Mouse (Mus musculus): ENCODE measurements around the gene Dhx34. TPM values are rescaled to one million over a fixed set of nuclear protein-coding genes. Genes with fewer than 3 reads are reported as not detected.
"Not testable (repeated sequence)": the region's sequence is repeated elsewhere in the genome, so short reads cannot be mapped to it uniquely, and the experiment has no call there.

Dhx34 gene
- polyA plus RNA-seq, 1 experiment from 2014 or later = 36.6 TPM

DNA sequence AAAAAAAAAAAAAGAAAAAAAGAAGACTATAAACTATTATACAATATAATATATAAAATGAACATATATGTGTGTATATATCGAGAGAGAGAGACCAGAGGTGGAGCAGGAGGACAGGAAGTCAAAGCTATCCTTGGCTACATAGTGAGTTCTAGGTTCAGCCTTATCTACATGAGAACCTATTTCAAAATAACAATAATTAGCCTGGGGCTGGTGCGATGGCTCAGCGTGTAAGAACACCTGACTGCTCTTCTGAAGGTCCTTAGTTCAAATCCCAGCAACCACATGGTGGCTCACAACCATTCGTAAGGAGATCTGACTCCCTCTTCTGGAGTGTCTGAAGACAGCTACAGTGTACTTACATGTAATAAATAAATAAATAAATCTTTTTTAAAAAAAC lies 34.1 kb upstream of the Dhx34 start:
- not testable (repeated sequence) for H3K36me3 ChIP-seq (ENCODE audit: control insufficient read depth, insufficient read depth, low read length); H3K9me3 ChIP-seq (replicated peaks; ENCODE audit: control insufficient read depth, low read length); H3K27ac ChIP-seq (ENCODE audit: low read length); H3K4me2 ChIP-seq (ENCODE audit: low read depth, low read length); H3K9ac ChIP-seq (ENCODE audit: low read length); ATAC-seq (ENCODE audit: insufficient read depth, low FRiP score); H3K27me3 ChIP-seq (ENCODE audit: control insufficient read depth, insufficient read depth, low read length); H3K4me1 ChIP-seq (ENCODE audit: control insufficient read depth, insufficient read depth, low read length); H3K4me3 ChIP-seq (replicated peaks; ENCODE audit: low read length)
- 79% methylated on average over 4 of the region's 4 CpGs for WGBS

DNA sequence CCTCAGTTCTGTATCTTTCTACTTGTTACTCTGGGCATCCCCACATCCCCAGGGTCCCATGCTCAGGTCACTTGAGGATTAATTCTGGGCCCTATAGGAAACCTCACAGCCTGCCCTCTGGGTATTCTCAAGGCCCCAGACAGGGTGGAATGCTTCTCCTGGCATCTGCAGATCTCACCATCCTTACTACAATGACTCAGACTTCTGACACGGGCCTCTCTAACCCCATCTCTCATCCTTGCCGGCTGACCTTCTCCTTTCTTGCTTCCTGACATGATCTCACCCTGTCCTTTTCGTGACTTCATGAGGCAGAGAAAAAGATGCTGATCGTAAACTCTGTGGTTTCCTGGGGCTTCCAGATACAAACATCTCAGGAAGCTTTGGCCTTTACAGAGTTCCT lies 32.4 kb upstream of the Dhx34 start:
- Histone ChIP-seq H3K9ac (ENCODE audit: low read length) (no peak overlapping the region), H3K27ac (ENCODE audit: low read length) (no peak overlapping the region), H3K4me2 (ENCODE audit: low read depth, low read length) (no peak overlapping the region), H3K27me3 (ENCODE audit: control insufficient read depth, insufficient read depth, low read length) (no peaks in the 10 kb centered on the region), H3K4me3 (replicated peaks; ENCODE audit: low read length) (no peak overlapping the region), H3K4me1 (ENCODE audit: control insufficient read depth, insufficient read depth, low read length) (no peaks in the 10 kb centered on the region), H3K36me3 (ENCODE audit: control insufficient read depth, insufficient read depth, low read length) (no peaks in the 10 kb centered on the region), H3K9me3 (replicated peaks; ENCODE audit: control insufficient read depth, low read length) (no peaks in the 10 kb centered on the region)
- ATAC-seq (ENCODE audit: insufficient read depth, low FRiP score) = no peak
- 47% methylated on average over 4 of the region's 4 CpGs for WGBS

GRCm38 (mm10) chr7:16250687-16251086 lies 28.9 kb upstream of the Dhx34 start:
- ATAC-seq (ENCODE audit: insufficient read depth, low FRiP score) = no peak
- no peak overlapping the region for H3K9ac ChIP-seq (ENCODE audit: low read length)
- no peaks in the 10 kb centered on the region for H3K27me3 ChIP-seq (ENCODE audit: control insufficient read depth, insufficient read depth, low read length)
- no peaks in the 10 kb centered on the region for H3K4me1 ChIP-seq (ENCODE audit: control insufficient read depth, insufficient read depth, low read length)
- H3K4me3 ChIP-seq (replicated peaks; ENCODE audit: low read length) = no peak overlapping the region
- no peak overlapping the region for H3K27ac ChIP-seq (ENCODE audit: low read length)
- H3K9me3 ChIP-seq (replicated peaks; ENCODE audit: control insufficient read depth, low read length) = no peaks in the 10 kb centered on the region
- 76% methylated on average over 5 of the region's 5 CpGs for WGBS
- no peak overlapping the region for H3K4me2 ChIP-seq (ENCODE audit: low read depth, low read length)
- H3K36me3 ChIP-seq (ENCODE audit: control insufficient read depth, insufficient read depth, low read length) = no peaks in the 10 kb centered on the region

DNA sequence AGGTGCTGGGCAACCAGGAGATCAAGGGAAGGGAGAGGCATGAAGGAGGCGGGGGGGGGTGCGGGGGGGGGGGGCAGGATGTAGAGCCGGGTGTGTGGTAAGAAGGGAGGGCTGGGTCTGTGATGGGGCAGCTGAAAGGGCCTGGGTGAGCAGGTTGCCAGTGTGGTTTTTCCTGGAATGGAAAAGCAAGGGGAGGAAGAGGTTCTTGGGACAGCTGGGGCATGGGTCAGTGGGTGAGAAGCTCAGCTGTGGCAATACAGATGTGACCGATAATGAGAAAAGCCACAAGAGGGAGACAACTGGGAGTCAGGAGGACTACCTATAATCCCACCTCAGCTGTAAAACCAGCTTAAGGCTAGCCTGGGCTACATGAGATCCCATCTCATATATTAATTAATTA lies 24.1 kb upstream of the Dhx34 start:
- H3K4me3 ChIP-seq (replicated peaks; ENCODE audit: low read length) = no peak overlapping the region
- no peak overlapping the region for H3K9ac ChIP-seq (ENCODE audit: low read length)
- no peaks in the 10 kb centered on the region for H3K9me3 ChIP-seq (replicated peaks; ENCODE audit: control insufficient read depth, low read length)
- H3K27ac ChIP-seq (ENCODE audit: low read length) = no peak overlapping the region
- H3K36me3 ChIP-seq (ENCODE audit: control insufficient read depth, insufficient read depth, low read length) = no peaks in the 10 kb centered on the region
- H3K4me2 ChIP-seq (ENCODE audit: low read depth, low read length) = no peak overlapping the region
- no peak for ATAC-seq (ENCODE audit: insufficient read depth, low FRiP score)
- no peaks in the 10 kb centered on the region for H3K27me3 ChIP-seq (ENCODE audit: control insufficient read depth, insufficient read depth, low read length)
- 58% methylated on average over 3 of the region's 4 CpGs for WGBS
- H3K4me1 ChIP-seq (ENCODE audit: control insufficient read depth, insufficient read depth, low read length) = no peaks in the 10 kb centered on the region

- WGBS = 50% methylated on average over 5 of the region's 5 CpGs
- Histone ChIP-seq H3K4me1 (ENCODE audit: control insufficient read depth, insufficient read depth, low read length) (no peaks in the 10 kb centered on the region), H3K27ac (ENCODE audit: low read length) (no peak within 1 kb of the TSS), H3K9me3 (replicated peaks; ENCODE audit: control insufficient read depth, low read length) (no peaks in the 10 kb centered on the region), H3K27me3 (ENCODE audit: control insufficient read depth, insufficient read depth, low read length) (no peaks in the 10 kb centered on the region), H3K4me2 (ENCODE audit: low read depth, low read length) (no peak within 1 kb of the TSS), H3K4me3 (replicated peaks; ENCODE audit: low read length) (no peak within 1 kb of the TSS), H3K36me3 (ENCODE audit: control insufficient read depth, insufficient read depth, low read length) (no peaks in the 10 kb centered on the region), H3K9ac (ENCODE audit: low read length) (no peak within 1 kb of the TSS)
- no peak for ATAC-seq (ENCODE audit: insufficient read depth, low FRiP score)
Observed at GRCm38 (mm10) chr7:16244067-16244466, 22.2 kb upstream of the Dhx34 start, which contains the start of gene C5ar2. C5ar2 (minus strand) TSS chr7:16244154.

DNA sequence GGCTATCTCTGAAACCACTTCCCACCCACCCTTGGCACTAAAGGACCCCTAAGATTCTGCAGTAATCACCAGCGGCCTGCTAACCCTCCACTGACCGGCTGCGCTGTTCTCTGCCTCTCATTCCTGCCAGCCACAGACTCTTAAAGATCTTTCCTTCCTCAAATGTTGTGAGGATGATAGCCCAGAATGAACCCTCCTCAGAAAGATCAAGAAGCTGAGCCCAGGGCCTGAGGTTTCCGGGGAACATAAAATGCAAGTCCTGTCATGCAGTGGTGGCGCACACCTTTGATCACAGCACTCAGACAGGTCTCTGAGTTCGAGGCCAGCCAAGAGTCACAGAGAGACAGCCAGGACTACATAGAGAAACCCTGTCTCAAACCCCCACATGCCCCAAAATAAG lies 20.4 kb upstream of the Dhx34 start:
- Histone ChIP-seq H3K4me1 (ENCODE audit: control insufficient read depth, insufficient read depth, low read length) (no peaks in the 10 kb centered on the region), H3K27me3 (ENCODE audit: control insufficient read depth, insufficient read depth, low read length) (no peaks in the 10 kb centered on the region), H3K9me3 (replicated peaks; ENCODE audit: control insufficient read depth, low read length) (no peaks in the 10 kb centered on the region), H3K27ac (ENCODE audit: low read length) (no peak overlapping the region), H3K9ac (ENCODE audit: low read length) (no peak overlapping the region), H3K4me2 (ENCODE audit: low read depth, low read length) (no peak overlapping the region), H3K4me3 (replicated peaks; ENCODE audit: low read length) (no peak overlapping the region), H3K36me3 (ENCODE audit: control insufficient read depth, insufficient read depth, low read length) (no peaks in the 10 kb centered on the region)
- no peak for ATAC-seq (ENCODE audit: insufficient read depth, low FRiP score)
- WGBS = 79% methylated on average over 6 of the region's 6 CpGs

GRCm38 (mm10) chr7:16241787-16242186 lies 19.9 kb upstream of the Dhx34 start:
- no peaks in the 10 kb centered on the region for H3K4me1 ChIP-seq (ENCODE audit: control insufficient read depth, insufficient read depth, low read length)
- no peak overlapping the region for H3K27ac ChIP-seq (ENCODE audit: low read length)
- H3K36me3 ChIP-seq (ENCODE audit: control insufficient read depth, insufficient read depth, low read length) = no peaks in the 10 kb centered on the region
- no peak overlapping the region for H3K4me2 ChIP-seq (ENCODE audit: low read depth, low read length)
- H3K9me3 ChIP-seq (replicated peaks; ENCODE audit: control insufficient read depth, low read length) = no peaks in the 10 kb centered on the region
- no peak overlapping the region for H3K9ac ChIP-seq (ENCODE audit: low read length)
- WGBS = 55% methylated on average over 11 of the region's 11 CpGs
- no peak for ATAC-seq (ENCODE audit: insufficient read depth, low FRiP score)
- no peak overlapping the region for H3K4me3 ChIP-seq (replicated peaks; ENCODE audit: low read length)
- no peaks in the 10 kb centered on the region for H3K27me3 ChIP-seq (ENCODE audit: control insufficient read depth, insufficient read depth, low read length)

DNA sequence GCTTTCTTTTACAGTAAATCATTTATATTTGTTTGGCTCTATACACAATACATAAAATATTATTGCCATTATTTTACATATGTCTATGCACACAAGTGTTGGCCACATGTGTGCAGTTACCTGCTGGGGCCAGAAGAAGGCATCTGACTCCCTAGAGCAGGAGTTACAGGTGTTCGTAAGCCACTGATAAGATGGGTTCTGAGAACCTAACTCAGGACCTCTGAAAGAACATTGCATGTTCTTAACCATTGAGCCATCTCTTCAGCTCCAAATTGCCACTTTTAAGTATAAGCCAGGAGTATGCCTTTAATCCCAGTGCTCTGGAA lies 19.1 kb upstream of the Dhx34 start:
- H3K9me3 ChIP-seq (replicated peaks; ENCODE audit: control insufficient read depth, low read length) = no peaks in the 10 kb centered on the region
- H3K27ac ChIP-seq (ENCODE audit: low read length) = no peak overlapping the region
- H3K36me3 ChIP-seq (ENCODE audit: control insufficient read depth, insufficient read depth, low read length) = no peaks in the 10 kb centered on the region
- H3K4me1 ChIP-seq (ENCODE audit: control insufficient read depth, insufficient read depth, low read length) = no peaks in the 10 kb centered on the region
- H3K4me2 ChIP-seq (ENCODE audit: low read depth, low read length) = no peak overlapping the region
- 98% methylated on average over 1 of the region's 1 CpGs for WGBS
- no peak overlapping the region for H3K4me3 ChIP-seq (replicated peaks; ENCODE audit: low read length)
- no peak overlapping the region for H3K9ac ChIP-seq (ENCODE audit: low read length)
- no peak for ATAC-seq (ENCODE audit: insufficient read depth, low FRiP score)
- no peaks in the 10 kb centered on the region for H3K27me3 ChIP-seq (ENCODE audit: control insufficient read depth, insufficient read depth, low read length)

- no peak for ATAC-seq (ENCODE audit: insufficient read depth, low FRiP score)
- no peak overlapping the region for H3K27ac ChIP-seq (ENCODE audit: low read length)
- 66% methylated on average over 7 of the region's 7 CpGs for WGBS
Observed at GRCm38 (mm10) chr7:16240281-16240977, 18.6 kb upstream of the Dhx34 start.

More at GRCm38 (mm10) chr7:16240281-16240977, 18.6 kb upstream of the Dhx34 start:
- no peak overlapping the region for H3K4me3 ChIP-seq (replicated peaks; ENCODE audit: low read length)
- no peaks in the 10 kb centered on the region for H3K27me3 ChIP-seq (ENCODE audit: control insufficient read depth, insufficient read depth, low read length)
- H3K9me3 ChIP-seq (replicated peaks; ENCODE audit: control insufficient read depth, low read length) = no peaks in the 10 kb centered on the region
- H3K36me3 ChIP-seq (ENCODE audit: control insufficient read depth, insufficient read depth, low read length) = no peaks in the 10 kb centered on the region
- no peak overlapping the region for H3K4me2 ChIP-seq (ENCODE audit: low read depth, low read length)
- H3K9ac ChIP-seq (ENCODE audit: low read length) = no peak overlapping the region
- no peaks in the 10 kb centered on the region for H3K4me1 ChIP-seq (ENCODE audit: control insufficient read depth, insufficient read depth, low read length)

All from stomach, embryonic 16.5 days (tissue).